ENCODE assay signal across 8 mouse cellular contexts in the genomic region with DNA sequence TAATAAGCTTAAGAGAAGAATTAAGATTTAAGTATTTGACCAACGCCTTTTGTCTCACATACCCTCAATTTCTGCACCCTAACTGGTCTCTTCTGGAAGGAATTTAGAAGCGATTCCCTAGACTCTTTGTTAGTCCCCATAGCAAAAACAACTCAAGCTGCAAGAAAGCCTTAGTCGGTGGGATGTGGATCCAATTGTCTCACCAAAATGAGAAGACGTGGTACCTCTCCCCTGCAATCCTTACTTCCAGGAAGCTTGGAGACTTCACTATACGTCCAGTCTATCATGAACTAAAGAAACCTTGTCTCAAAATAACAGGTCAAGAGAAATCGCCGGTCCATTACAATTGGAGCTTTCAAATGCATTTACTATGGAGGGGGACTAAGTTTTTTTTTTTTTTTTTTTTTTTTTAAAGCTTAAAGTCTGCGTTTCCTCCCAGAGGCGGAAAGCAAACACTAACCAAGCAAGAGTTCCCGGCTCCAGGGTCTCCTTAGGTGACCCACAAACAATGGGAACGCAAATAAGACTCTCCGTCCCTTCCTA. TPM values are rescaled to one million over a fixed set of nuclear protein-coding genes. Genes with fewer than 3 reads are reported as not detected.
DNase-seq lines count a peak whose midpoint lies in the region; ATAC-seq and TF ChIP-seq lines count a peak whose summit lies in the region.

No protein-coding gene starts in this region.

- no peaks in the 10 kb centered on the region for H3K9me3 ChIP-seq in kidney, embryonic 15.5 days (replicated peaks)
- no peaks in the 10 kb centered on the region for H3K9me3 ChIP-seq in hindbrain, embryonic 11.5 days (ENCODE audit: control insufficient read depth, low read length)
- no peaks in the 10 kb centered on the region for H3K9me3 ChIP-seq in midbrain, embryonic 14.5 days (ENCODE audit: control insufficient read depth, low read length)

- ATAC-seq in kidney, embryonic 15.5 days (replicated peaks; ENCODE audit: low FRiP score) = no peak
- no peak for ATAC-seq in hindbrain, embryonic 11.5 days (ENCODE audit: low FRiP score)
- no peak for ATAC-seq in midbrain, embryonic 14.5 days (ENCODE audit: low FRiP score, low TSS enrichment)

- H3K4me1 ChIP-seq in kidney, embryonic 15.5 days = peaks cover 19% of the 10 kb centered on the region
- peaks cover 10% of the 10 kb centered on the region; the same call in 1 of the 2 replicates for H3K4me1 ChIP-seq in bone marrow macrophage, adult 2 months (ENCODE audit: control insufficient read depth, insufficient read depth, low read length)
- 0 out of 2 replicates have a peak, but pooled peaks cover 2% of the 10 kb centered on the region for H3K4me1 ChIP-seq in hindbrain, embryonic 11.5 days (replicated peaks; ENCODE audit: control insufficient read depth, insufficient read depth, low read length)
- H3K4me1 ChIP-seq in midbrain, embryonic 14.5 days (ENCODE audit: control insufficient read depth, insufficient read depth, low read length) = peaks cover 22% of the 10 kb centered on the region

- peak overlapping the region; percentile 65 for H3K9ac ChIP-seq in kidney, embryonic 15.5 days
- H3K9ac ChIP-seq in hindbrain, embryonic 11.5 days (ENCODE audit: low read depth, low read length) = peak overlapping the region; percentile 59
- H3K9ac ChIP-seq in midbrain, embryonic 14.5 days (replicated peaks; ENCODE audit: low read length) = peak overlapping the region; percentile 87

- no peak for DNase-seq in kidney, postnatal 25 days
- DNase-seq in hindbrain, embryonic 11.5 days (ENCODE audit: low spot score) = peak; percentile 54
- peak; percentile 60 for DNase-seq in midbrain, embryonic 14.5 days
- no peak for DNase-seq in natural killer cell, adult 2 months (ENCODE audit: low spot score in 2 of 2)
- no peak for DNase-seq in urinary bladder, postnatal 10 days (ENCODE audit: low spot score)
- DNase-seq in thymus, postnatal 4 days = no peak

- WGBS in kidney, embryonic 15.5 days = 1% methylated on average over 12 of the region's 12 CpGs
- WGBS in hindbrain, embryonic 11.5 days = 1% methylated on average over 12 of the region's 12 CpGs
- 2% methylated on average over 12 of the region's 12 CpGs for WGBS in midbrain, embryonic 14.5 days

- no peaks in the 10 kb centered on the region for H3K27me3 ChIP-seq in kidney, embryonic 15.5 days
- no peaks in the 10 kb centered on the region for H3K27me3 ChIP-seq in hindbrain, embryonic 11.5 days (ENCODE audit: control insufficient read depth, insufficient read depth, low read length)
- no peaks in the 10 kb centered on the region for H3K27me3 ChIP-seq in midbrain, embryonic 14.5 days (ENCODE audit: control insufficient read depth, insufficient read depth, low read length)

- TF ChIP-seq POLR2A in bone marrow macrophage, adult 2 months (IDR thresholded peaks at IDR 0.05; ENCODE audit: borderline replicate concordance, low read depth, low read length) = no peak

- H3K36me3 ChIP-seq in kidney, embryonic 15.5 days = peaks cover 35% of the 10 kb centered on the region
- peaks cover 8% of the 10 kb centered on the region; the same call in 1 of the 2 replicates for H3K36me3 ChIP-seq in hindbrain, embryonic 11.5 days (ENCODE audit: control insufficient read depth, insufficient read depth, low read length)
- H3K36me3 ChIP-seq in midbrain, embryonic 14.5 days (ENCODE audit: control insufficient read depth, insufficient read depth, low read length) = peaks cover 37% of the 10 kb centered on the region

- H3K4me3 ChIP-seq in kidney, embryonic 15.5 days (replicated peaks) = peak overlapping the region; percentile 78
- peak overlapping the region; percentile 53 for H3K4me3 ChIP-seq in bone marrow macrophage, adult 2 months (ENCODE audit: insufficient read depth, low read length)
- peak overlapping the region; percentile 66 for H3K4me3 ChIP-seq in hindbrain, embryonic 11.5 days (ENCODE audit: low read depth, low read length)
- peak overlapping the region; percentile 95 for H3K4me3 ChIP-seq in midbrain, embryonic 14.5 days (replicated peaks; ENCODE audit: low read depth, low read length)

- H3K4me2 ChIP-seq in kidney, embryonic 15.5 days = peak overlapping the region; percentile 74
- peak overlapping the region; percentile 63 for H3K4me2 ChIP-seq in hindbrain, embryonic 11.5 days (replicated peaks; ENCODE audit: low read depth, low read length)
- H3K4me2 ChIP-seq in midbrain, embryonic 14.5 days (ENCODE audit: low read length) = peak overlapping the region; percentile 66

- peak overlapping the region; percentile 92 for H3K27ac ChIP-seq in kidney, embryonic 15.5 days
- H3K27ac ChIP-seq in bone marrow macrophage, adult 2 months (ENCODE audit: insufficient read depth, low read depth, low read length) = peak overlapping the region; percentile 28
- peak overlapping the region; percentile 84 for H3K27ac ChIP-seq in hindbrain, embryonic 11.5 days (ENCODE audit: low read depth, low read length)
- peak overlapping the region; percentile 93 for H3K27ac ChIP-seq in midbrain, embryonic 14.5 days (replicated peaks; ENCODE audit: low read depth, low read length)

- TF ChIP-seq CTCF in bone marrow macrophage, adult 2 months (IDR thresholded peaks at IDR 0.05; ENCODE audit: low read depth, low read length) = no peak

RNA-seq across cellular contexts. Expression of gene Trim37, which starts 0.5 kb away (rescaled TPM):
- 29.1 and 33.4 TPM in 2 replicates for polyA plus RNA-seq in kidney, embryonic 15.5 days (2015; fragmentation: Nextera tagmentation; extraction: Ambion mirVana)
- polyA plus RNA-seq in bone marrow macrophage, adult 2 months (2012; ENCODE audit: insufficient read depth, insufficient read length, missing spikeins) = 10.5 TPM in 2 replicates
- 76.2 and 78.9 TPM in 2 replicates for polyA plus RNA-seq in hindbrain, embryonic 11.5 days (2014; fragmentation: Nextera tagmentation; extraction: Ambion mirVana)
- polyA plus RNA-seq in midbrain, embryonic 14.5 days (2014; fragmentation: Nextera tagmentation; extraction: Ambion mirVana) = 85.0 and 108 TPM in 2 replicates

RNA-seq across cellular contexts. Expression of gene Ska2, which starts 17.3 kb away (rescaled TPM):
- polyA plus RNA-seq in kidney, embryonic 15.5 days (2015; fragmentation: Nextera tagmentation; extraction: Ambion mirVana) = 61.0 and 66.0 TPM in 2 replicates
- polyA plus RNA-seq in bone marrow macrophage, adult 2 months (2012; ENCODE audit: insufficient read depth, insufficient read length, missing spikeins) = 26.7 and 30.5 TPM in 2 replicates
- polyA plus RNA-seq in hindbrain, embryonic 11.5 days (2014; fragmentation: Nextera tagmentation; extraction: Ambion mirVana) = 95.8 and 101 TPM in 2 replicates
- 45.5 and 56.1 TPM in 2 replicates for polyA plus RNA-seq in midbrain, embryonic 14.5 days (2014; fragmentation: Nextera tagmentation; extraction: Ambion mirVana)

RNA-seq across cellular contexts. Expression of gene Prr11, which starts 17.8 kb away (rescaled TPM):
- 12.1 and 12.3 TPM in 2 replicates for polyA plus RNA-seq in kidney, embryonic 15.5 days (2015; fragmentation: Nextera tagmentation; extraction: Ambion mirVana)
- polyA plus RNA-seq in bone marrow macrophage, adult 2 months (2012; ENCODE audit: insufficient read depth, insufficient read length, missing spikeins) = 16.4 and 20.0 TPM in 2 replicates
- 19.6 and 22.6 TPM in 2 replicates for polyA plus RNA-seq in hindbrain, embryonic 11.5 days (2014; fragmentation: Nextera tagmentation; extraction: Ambion mirVana)
- 2.2 and 3.9 TPM in 2 replicates for polyA plus RNA-seq in midbrain, embryonic 14.5 days (2014; fragmentation: Nextera tagmentation; extraction: Ambion mirVana)

RNA-seq across cellular contexts. Expression of gene Smg8, which starts 39.8 kb away (rescaled TPM):
- 21.2 and 22.1 TPM in 2 replicates for polyA plus RNA-seq in kidney, embryonic 15.5 days (2015; fragmentation: Nextera tagmentation; extraction: Ambion mirVana)
- 11.2 and 12.9 TPM in 2 replicates for polyA plus RNA-seq in bone marrow macrophage, adult 2 months (2012; ENCODE audit: insufficient read depth, insufficient read length, missing spikeins)
- 25.9 and 29.8 TPM in 2 replicates for polyA plus RNA-seq in hindbrain, embryonic 11.5 days (2014; fragmentation: Nextera tagmentation; extraction: Ambion mirVana)
- polyA plus RNA-seq in midbrain, embryonic 14.5 days (2014; fragmentation: Nextera tagmentation; extraction: Ambion mirVana) = 19.2 and 24.2 TPM in 2 replicates

RNA-seq across cellular contexts. Expression of gene Gdpd1, which starts 52.5 kb away (rescaled TPM):
- 24.2 and 25.6 TPM in 2 replicates for polyA plus RNA-seq in kidney, embryonic 15.5 days (2015; fragmentation: Nextera tagmentation; extraction: Ambion mirVana)
- 41.1 and 43.1 TPM in 2 replicates for polyA plus RNA-seq in bone marrow macrophage, adult 2 months (2012; ENCODE audit: insufficient read depth, insufficient read length, missing spikeins)
- polyA plus RNA-seq in hindbrain, embryonic 11.5 days (2014; fragmentation: Nextera tagmentation; extraction: Ambion mirVana) = 99.1 and 114 TPM in 2 replicates
- 173 and 180 TPM in 2 replicates for polyA plus RNA-seq in midbrain, embryonic 14.5 days (2014; fragmentation: Nextera tagmentation; extraction: Ambion mirVana)

Comparison
In these comparisons a context has a peak if more than half of its experiments do, and no peak if none do; other contexts are left out.
1. H3K27ac ChIP-seq: peak in every context shown above with its lines; median percentile 93 in midbrain, embryonic 14.5 days; 92 in kidney, embryonic 15.5 days; 84 in hindbrain, embryonic 11.5 days; 28 in bone marrow macrophage, adult 2 months.
2. DNase-seq: peak in hindbrain, embryonic 11.5 days (single experiment) and midbrain, embryonic 14.5 days (single experiment); none in kidney, postnatal 25 days (0 of 2), natural killer cell, adult 2 months (0 of 2), urinary bladder, postnatal 10 days (single experiment) and thymus, postnatal 4 days (single experiment).
3. Peak in every context shown above with its lines, with median percentiles within 50 percentile points of each other: H3K4me2 ChIP-seq, H3K4me3 ChIP-seq and H3K9ac ChIP-seq.